Mouse (Mus musculus) ES-E14 (cell line): Measurements from ENCODE around the gene Mapk13.
"Not testable (repeated sequence)": the region's sequence is repeated elsewhere in the genome, so short reads cannot be mapped to it uniquely, and the experiment has no call there.

Source experiments
- MAFK ChIP-seq: IDR thresholded peaks from 2 replicates; pipeline ENCODE4 v1.6.1; 2014; ENCODE audit warnings: mild to moderate bottlenecking, low read depth, low read length, inconsistent platforms; ENCODE audit not compliant: insufficient read depth
- ZC3H11A ChIP-seq: IDR thresholded peaks from 2 replicates; pipeline ENCODE4 v1.6.1; 2012; ENCODE audit warnings: low read depth, mild to moderate bottlenecking, inconsistent platforms, low read length, borderline replicate concordance

DNA sequence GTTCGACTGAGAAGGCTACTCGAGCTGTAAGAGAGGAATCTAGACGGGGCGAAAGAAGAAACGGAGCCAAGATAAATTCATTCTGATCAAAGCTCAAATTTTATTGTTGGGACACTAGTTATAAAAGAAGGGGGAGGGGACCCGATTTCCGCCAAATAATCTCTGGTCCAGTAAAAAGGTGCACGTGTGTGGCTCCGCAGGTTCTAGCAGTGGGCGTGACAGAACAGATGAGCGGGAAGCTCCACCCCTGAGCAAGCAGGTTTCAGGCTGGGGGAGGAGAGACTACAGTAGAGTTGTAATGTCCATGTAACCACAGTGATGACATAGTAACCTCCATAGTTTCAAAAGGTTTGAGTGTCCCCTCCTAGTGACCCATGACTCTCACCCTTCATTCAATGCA is 41.6 kb upstream of the Mapk13 start:
- not testable (repeated sequence) for TF ChIP-seq ZC3H11A, MAFK
